Comparison of ENCODE assay signal across 25 mouse cellular contexts in genomic region chr5:76680959-76681358, GRCm38 (mm10). TPM values are rescaled to one million over a fixed set of nuclear protein-coding genes. Genes with fewer than 3 reads are reported as not detected.
A peak's percentile ranks its signal among the peaks of the same experiment; 100 is the strongest.
DNase-seq lines count a peak whose midpoint lies in the region; ATAC-seq and TF ChIP-seq lines count a peak whose summit lies in the region.
"Had no signal": no experiment of that assay in that cellular context is flagged by ENCODE, and none has a peak within 500 bp of the region (broad histone marks: within the 10 kb centered on the region; RNA-seq: fewer than 3 reads in every experiment).

No protein-coding gene starts in this region.

- peaks cover 26% of the 10 kb centered on the region for H3K4me1 ChIP-seq in midbrain, embryonic 16.5 days (ENCODE audit: control insufficient read depth, insufficient read depth, low read length)
- H3K4me1 ChIP-seq in midbrain, embryonic 10.5 days = peaks cover 28% of the 10 kb centered on the region
- peaks cover 5% of the 10 kb centered on the region; the same call in 1 of the 2 replicates for H3K4me1 ChIP-seq in liver, postnatal 0 days (ENCODE audit: insufficient read depth)
- H3K4me1 ChIP-seq in kidney, embryonic 14.5 days (ENCODE audit: control insufficient read depth, insufficient read depth, low read length) = no peaks in the 10 kb centered on the region
- H3K4me1 ChIP-seq: heart, embryonic 10.5 days; heart, embryonic 13.5 days had no signal

- H3K27me3 ChIP-seq in midbrain, embryonic 16.5 days (ENCODE audit: control insufficient read depth, insufficient read depth, low read depth, low read length) = no peaks in the 10 kb centered on the region
- H3K27me3 ChIP-seq in midbrain, embryonic 10.5 days (ENCODE audit: low read depth, poor library complexity, severe bottlenecking) = no peaks in the 10 kb centered on the region
- no peaks in the 10 kb centered on the region for H3K27me3 ChIP-seq in liver, postnatal 0 days (ENCODE audit: insufficient read depth, low read length)
- no peaks in the 10 kb centered on the region for H3K27me3 ChIP-seq in kidney, embryonic 14.5 days (ENCODE audit: control insufficient read depth, insufficient read depth, low read length)
- H3K27me3 ChIP-seq: forebrain, embryonic 13.5 days; heart, embryonic 13.5 days; hindbrain, embryonic 12.5 days had no signal

- TF ChIP-seq EP300 in liver, postnatal 0 days (IDR thresholded peaks at IDR 0.05; ENCODE audit: low read depth) = no peak

- no peak for DNase-seq in midbrain, embryonic 10.5 days (ENCODE audit: low spot score)
- peak; percentile 10 for DNase-seq in CD4-positive helper T cell, adult 2 months (ENCODE audit: low read depth, low spot score)
- peak; percentile 32 for DNase-seq in CD4-positive, CD25-positive, alpha-beta regulatory T cell, adult 2 months (ENCODE audit: low read depth, low spot score)
- DNase-seq in induced T-regulatory cell, adult 2 months (ENCODE audit: low read depth) = peak; percentile 38
- no peak for DNase-seq in adrenal gland, postnatal 14 days
- no peak for DNase-seq in liver, postnatal 0 days
- DNase-seq: adrenal gland, adult 8-10 months; adrenal gland, postnatal 36 days; cerebellum, adult 18-20 months; cerebellum, adult 9-10 months; cerebellum, postnatal 14 days; gastrocnemius, postnatal 10 days; gastrocnemius, postnatal 36 days; heart, adult 2 months; heart, postnatal 14 days; heart, postnatal 4 days had no signal

- no peak overlapping the region for H3K4me2 ChIP-seq in midbrain, embryonic 16.5 days (ENCODE audit: low read length)
- H3K4me2 ChIP-seq in liver, postnatal 0 days (ENCODE audit: low read depth, low read length) = no peak overlapping the region
- no peak overlapping the region for H3K4me2 ChIP-seq in kidney, embryonic 14.5 days (replicated peaks; ENCODE audit: low read depth, low read length)
- H3K4me2 ChIP-seq: forebrain, embryonic 13.5 days; heart, embryonic 13.5 days; hindbrain, embryonic 12.5 days had no signal

- no peak overlapping the region for H3K9ac ChIP-seq in midbrain, embryonic 16.5 days (ENCODE audit: low read depth, low read length)
- H3K9ac ChIP-seq in liver, postnatal 0 days (replicated peaks) = no peak overlapping the region
- no peak overlapping the region for H3K9ac ChIP-seq in kidney, embryonic 14.5 days (ENCODE audit: low read depth, low read length)
- H3K9ac ChIP-seq: forebrain, embryonic 13.5 days; heart, embryonic 13.5 days; hindbrain, embryonic 12.5 days had no signal

- ATAC-seq in midbrain, embryonic 16.5 days = no peak
- ATAC-seq in liver, postnatal 0 days = no peak
- ATAC-seq in kidney, embryonic 14.5 days (ENCODE audit: low FRiP score, low TSS enrichment) = no peak
- ATAC-seq: forebrain, embryonic 13.5 days; forebrain, embryonic 16.5 days; hindbrain, embryonic 16.5 days had no signal

- peak overlapping the region; percentile 56; the same call in 1 of the 2 replicates for H3K27ac ChIP-seq in midbrain, embryonic 16.5 days (ENCODE audit: low read length)
- no peak overlapping the region for H3K27ac ChIP-seq in midbrain, embryonic 10.5 days (replicated peaks)
- no peak overlapping the region for H3K27ac ChIP-seq in liver, postnatal 0 days (ENCODE audit: low read depth)
- no peak overlapping the region for H3K27ac ChIP-seq in kidney, embryonic 14.5 days (ENCODE audit: low read depth, low read length)
- H3K27ac ChIP-seq: forebrain, embryonic 10.5 days; heart, adult 2 months; heart, embryonic 10.5 days; heart, embryonic 13.5 days; hindbrain, embryonic 12.5 days had no signal

- H3K4me3 ChIP-seq in midbrain, embryonic 16.5 days (ENCODE audit: low read depth, low read length) = no peak overlapping the region
- no peak overlapping the region for H3K4me3 ChIP-seq in midbrain, embryonic 10.5 days
- H3K4me3 ChIP-seq in liver, postnatal 0 days (ENCODE audit: low read depth, low read length) = no peak overlapping the region
- H3K4me3 ChIP-seq in kidney, embryonic 14.5 days (ENCODE audit: low read length) = no peak overlapping the region
- H3K4me3 ChIP-seq: forebrain, embryonic 10.5 days; forebrain, embryonic 13.5 days; heart, adult 2 months; heart, embryonic 10.5 days; heart, embryonic 13.5 days; hindbrain, embryonic 12.5 days had no signal

- no peak for TF ChIP-seq CTCF in liver, postnatal 0 days (IDR thresholded peaks at IDR 0.05; ENCODE audit: low read depth)

- 84% methylated on average over 3 of the region's 3 CpGs for WGBS in midbrain, embryonic 16.5 days
- WGBS in midbrain, embryonic 10.5 days = 80% methylated on average over 3 of the region's 3 CpGs
- 76% methylated on average over 2 of the region's 3 CpGs for WGBS in liver, postnatal 0 days (ENCODE audit: insufficient replicate concordance)
- WGBS in kidney, embryonic 14.5 days = 100% methylated on average over 1 of the region's 3 CpGs

- H3K9me3 ChIP-seq in midbrain, embryonic 16.5 days (replicated peaks; ENCODE audit: control insufficient read depth, low read length, poor library complexity, severe bottlenecking) = no peaks in the 10 kb centered on the region; the same call in 1 of the 2 replicates
- peaks cover 6% of the 10 kb centered on the region; the same call in 1 of the 2 replicates for H3K9me3 ChIP-seq in midbrain, embryonic 10.5 days (replicated peaks)
- no peaks in the 10 kb centered on the region for H3K9me3 ChIP-seq in liver, postnatal 0 days (ENCODE audit: low read length)
- no peaks in the 10 kb centered on the region for H3K9me3 ChIP-seq in kidney, embryonic 14.5 days (ENCODE audit: control insufficient read depth, low read length)
- H3K9me3 ChIP-seq: forebrain, embryonic 13.5 days; heart, embryonic 10.5 days; heart, embryonic 13.5 days; hindbrain, embryonic 12.5 days had no signal

- H3K36me3 ChIP-seq in midbrain, embryonic 16.5 days (ENCODE audit: control insufficient read depth, insufficient read depth, low read length) = peaks cover 2% of the 10 kb centered on the region; the same call in 1 of the 2 replicates
- peaks cover 48% of the 10 kb centered on the region for H3K36me3 ChIP-seq in midbrain, embryonic 10.5 days
- H3K36me3 ChIP-seq in liver, postnatal 0 days (replicated peaks; ENCODE audit: insufficient read depth, low read length) = no peaks in the 10 kb centered on the region
- no peaks in the 10 kb centered on the region for H3K36me3 ChIP-seq in kidney, embryonic 14.5 days (ENCODE audit: control insufficient read depth, insufficient read depth, low read length)
- H3K36me3 ChIP-seq: heart, embryonic 13.5 days had no signal

RNA-seq across cellular contexts. Expression of gene C530008M17Rik, which starts 24.6 kb away (rescaled TPM):
- polyA plus RNA-seq in midbrain, embryonic 16.5 days (2015; fragmentation: Nextera tagmentation; extraction: Ambion mirVana) = 58.3 and 74.4 TPM in 2 replicates
- 31.5 and 36.0 TPM in 2 replicates for polyA plus RNA-seq in midbrain, embryonic 10.5 days (2016; fragmentation: Nextera tagmentation; extraction: Ambion mirVana)
- total RNA-seq in adrenal gland, postnatal 14 days (2021) = 12.0 and 16.7 TPM in 2 replicates
- 2.5 and 3.9 TPM in 2 replicates for polyA plus RNA-seq in liver, postnatal 0 days (2015; fragmentation: Nextera tagmentation; extraction: Ambion mirVana)
- 14.9 and 21.2 TPM in 2 replicates for polyA plus RNA-seq in kidney, embryonic 14.5 days (2014; fragmentation: Nextera tagmentation; extraction: Ambion mirVana)

Comparison
In these comparisons a context has a peak if more than half of its experiments do, and no peak if none do; other contexts are left out.
1. DNase-seq: peak in CD4-positive helper T cell, adult 2 months (single experiment), CD4-positive, CD25-positive, alpha-beta regulatory T cell, adult 2 months (single experiment) and induced T-regulatory cell, adult 2 months (single experiment); none in midbrain, embryonic 10.5 days (single experiment), adrenal gland, postnatal 14 days (single experiment) and liver, postnatal 0 days (single experiment).